Mouse (Mus musculus) stomach, postnatal 0 days (tissue): Measurements from ENCODE around the gene Hoxa3. TPM values are rescaled to one million over a fixed set of nuclear protein-coding genes. Genes with fewer than 3 reads are reported as not detected.
A peak's percentile ranks its signal among the peaks of the same experiment; 100 is the strongest.

ENCODE experiments used
- ATAC-seq: fragments of 200-750 bp; cut with Nextera tagmentation; 2 replicates; pipeline ENCODE4 v1.8.0; 2017; ENCODE audit not compliant: low FRiP score, low TSS enrichment
- DNase-seq: peaks from one replicate; pipeline ENCODE4 v3.0.0-alpha.2; 2016; ENCODE audit warnings: low spot score
- H3K27ac ChIP-seq: fragments of 300-500 bp; sonication (generic); replicated peaks from 2 replicates; pipeline ENCODE4 v1.5.1; 2014; ENCODE audit warnings: mild to moderate bottlenecking, control low read depth
- H3K27me3 ChIP-seq: fragments of 300-500 bp; sonication (generic); 2 replicates; pipeline ENCODE4 v1.6.1; 2014; ENCODE audit warnings: low read length; ENCODE audit not compliant: control insufficient read depth, insufficient read depth
- H3K36me3 ChIP-seq: fragments of 300-500 bp; sonication (generic); 2 replicates; pipeline ENCODE4 v1.6.1; 2014; ENCODE audit warnings: low read length, mixed read lengths; ENCODE audit not compliant: control insufficient read depth, insufficient read depth
- H3K4me1 ChIP-seq: fragments of 300-500 bp; sonication (generic); replicated peaks from 2 replicates; pipeline ENCODE4 v1.6.1; 2014; ENCODE audit warnings: antibody characterized with exemption; ENCODE audit not compliant: control insufficient read depth, insufficient read depth
- H3K4me2 ChIP-seq: fragments of 300-500 bp; sonication (generic); replicated peaks from 2 replicates; pipeline ENCODE4 v1.6.1; 2014; ENCODE audit warnings: low read depth, mild to moderate bottlenecking, control low read depth, moderate library complexity
- H3K4me3 ChIP-seq: fragments of 300-500 bp; sonication (generic); 2 replicates; pipeline ENCODE4 v1.5.1; 2014; ENCODE audit warnings: low read depth, low read length, control low read depth
- H3K9ac ChIP-seq: fragments of 300-500 bp; sonication (generic); 2 replicates; pipeline ENCODE4 v1.6.1; 2014; ENCODE audit warnings: mild to moderate bottlenecking, low read length, control low read depth, mixed read lengths
- H3K9me3 ChIP-seq: fragments of 300-500 bp; sonication (generic); 2 replicates; pipeline ENCODE4 v1.6.1; 2016; ENCODE audit warnings: low read length; ENCODE audit not compliant: control insufficient read depth
- CTCF ChIP-seq: IDR thresholded peaks from 2 replicates; pipeline ENCODE4 v1.5.1; 2016; ENCODE audit warnings: antibody characterized with exemption, low read depth, mild to moderate bottlenecking, moderate library complexity
- EP300 ChIP-seq: optimal IDR thresholded peaks from 2 replicates; pipeline ENCODE3; 2016; ENCODE audit warnings: antibody characterized with exemption
- WGBS: fragments of 180-500 bp; shearing (Covaris S2); extraction: QIAGEN DNeasy Blood & Tissue Kit; methylation state at CpG from one replicate; pipeline ENCODE4 v1.1.7; 2014; 5-methylcytosine and 5-hydroxymethylcytosine counted together
- polyA plus RNA-seq: library from polyadenylated mRNA; unstranded; fragments of >200 nt; fragmentation: Nextera tagmentation; extraction: Ambion mirVana; gene quantifications from 2 replicates; pipeline ENCODE4 v1.2.1, GENCODE M21; 2015

The Hoxa3 gene
- polyA plus RNA-seq, 1 experiment from 2014 or later: 2.8 TPM

GRCm38 (mm10) chr6:52252016-52252774 lies 39.1 kb upstream of the Hoxa3 start:
- no peak overlapping the region for H3K4me2 ChIP-seq
- no peak overlapping the region for H3K4me3 ChIP-seq
- H3K36me3 ChIP-seq: no peaks in the 10 kb centered on the region
- peaks cover 33% of the 10 kb centered on the region for H3K27me3 ChIP-seq
- no peak for ATAC-seq
- WGBS: 6% methylated on average over 24 of the region's 24 CpGs
- H3K9me3 ChIP-seq: no peaks in the 10 kb centered on the region
- DNase-seq: no peak
- no peaks in the 10 kb centered on the region for H3K4me1 ChIP-seq
- TF ChIP-seq EP300: no peak
- no peak for TF ChIP-seq CTCF
- no peak overlapping the region for H3K9ac ChIP-seq
- H3K27ac ChIP-seq: no peak overlapping the region

GRCm38 (mm10) chr6:52251177-52251879 lies 38.2 kb upstream of the Hoxa3 start:
- peak; percentile 27; the same call in 1 of the 2 replicates for ATAC-seq
- WGBS: 15% methylated on average over 7 of the region's 7 CpGs
- Histone ChIP-seq H3K27me3 (peaks cover 30% of the 10 kb centered on the region), H3K36me3 (no peaks in the 10 kb centered on the region), H3K4me1 (no peaks in the 10 kb centered on the region), H3K4me2 (no peak overlapping the region), H3K9ac (no peak overlapping the region), H3K9me3 (no peaks in the 10 kb centered on the region), H3K4me3 (no peak overlapping the region), H3K27ac (no peak overlapping the region)
- DNase-seq: no peak
- no peak for TF ChIP-seq EP300
- TF ChIP-seq CTCF: no peak

GRCm38 (mm10) chr6:52249826-52250225 lies 36.7 kb upstream of the Hoxa3 start:
- Histone ChIP-seq H3K9ac (no peak overlapping the region), H3K27ac (no peak overlapping the region), H3K4me3 (no peak overlapping the region), H3K4me1 (no peaks in the 10 kb centered on the region), H3K36me3 (no peaks in the 10 kb centered on the region), H3K27me3 (peaks cover 37% of the 10 kb centered on the region), H3K4me2 (no peak overlapping the region), H3K9me3 (no peaks in the 10 kb centered on the region)
- WGBS: 4% methylated on average over 4 of the region's 4 CpGs
- TF ChIP-seq EP300 (no peak), CTCF (no peak)
- ATAC-seq (no peak), DNase-seq (no peak)

- Histone ChIP-seq H3K36me3 (no peaks in the 10 kb centered on the region), H3K4me1 (no peaks in the 10 kb centered on the region), H3K4me2 (no peak overlapping the region), H3K9ac (no peak overlapping the region), H3K4me3 (no peak overlapping the region), H3K9me3 (no peaks in the 10 kb centered on the region), H3K27me3 (peaks cover 40% of the 10 kb centered on the region), H3K27ac (no peak overlapping the region)
- WGBS: 1% methylated on average over 16 of the region's 16 CpGs
- TF ChIP-seq EP300 (no peak), CTCF (no peak)
- no peak for DNase-seq
- ATAC-seq: no peak
Measured at GRCm38 (mm10) chr6:52249415-52249738, 36.2 kb upstream of the Hoxa3 start.

GRCm38 (mm10) chr6:52248638-52249414 lies 35.7 kb upstream of the Hoxa3 start:
- 3% methylated on average over 27 of the region's 27 CpGs for WGBS
- no peak for DNase-seq
- Histone ChIP-seq H3K9me3 (no peaks in the 10 kb centered on the region), H3K9ac (no peak overlapping the region), H3K4me1 (no peaks in the 10 kb centered on the region), H3K4me2 (no peak overlapping the region), H3K27me3 (peaks cover 36% of the 10 kb centered on the region), H3K4me3 (no peak overlapping the region), H3K27ac (no peak overlapping the region), H3K36me3 (no peaks in the 10 kb centered on the region)
- TF ChIP-seq EP300 (no peak), CTCF (no peak)
- no peak for ATAC-seq
